Mouse (Mus musculus) bone marrow, adult 2 months (tissue): ENCODE results near the gene Syne4.

Experiments used
- CTCF ChIP-seq: fragments of 200-500 bp; IDR thresholded peaks from 2 replicates; pipeline ENCODE4 v1.5.1; 2011; ENCODE audit warnings: low read length, control low read depth; ENCODE audit not compliant: control insufficient read depth, insufficient read depth
- POLR2A ChIP-seq: fragments of 200-500 bp; IDR thresholded peaks from 2 replicates; pipeline ENCODE4 v1.6.1; 2011; ENCODE audit warnings: low read depth, mild to moderate bottlenecking, control low read depth, low read length, borderline replicate concordance; ENCODE audit not compliant: control insufficient read depth

- TF ChIP-seq CTCF (no peak), POLR2A (no peak)
Observed at GRCm38 (mm10) chr7:30289714-30290399, 24.8 kb upstream of the Syne4 start.
